Mouse (Mus musculus): ENCODE results near the gene Ctf1.

GRCm38 (mm10) chr7:127707957-127708206 is 4.7 kb upstream of the Ctf1 start:
- no peak for TF ChIP-seq CTCF (IDR thresholded peaks at IDR 0.05; ENCODE audit: low read depth, low read length)
- no peak for TF ChIP-seq EP300 (IDR thresholded peaks at IDR 0.05; ENCODE audit: insufficient read depth, low read depth, low read length)

All from ES-Bruce4 (cell line).